Mouse (Mus musculus): ENCODE measurements around the gene Cd82. TPM values are rescaled to one million over a fixed set of nuclear protein-coding genes. Genes with fewer than 3 reads are reported as not detected.

Cd82 gene
- polyA plus RNA-seq, 1 experiment from 2014 or later, result 45.3 TPM

DNA sequence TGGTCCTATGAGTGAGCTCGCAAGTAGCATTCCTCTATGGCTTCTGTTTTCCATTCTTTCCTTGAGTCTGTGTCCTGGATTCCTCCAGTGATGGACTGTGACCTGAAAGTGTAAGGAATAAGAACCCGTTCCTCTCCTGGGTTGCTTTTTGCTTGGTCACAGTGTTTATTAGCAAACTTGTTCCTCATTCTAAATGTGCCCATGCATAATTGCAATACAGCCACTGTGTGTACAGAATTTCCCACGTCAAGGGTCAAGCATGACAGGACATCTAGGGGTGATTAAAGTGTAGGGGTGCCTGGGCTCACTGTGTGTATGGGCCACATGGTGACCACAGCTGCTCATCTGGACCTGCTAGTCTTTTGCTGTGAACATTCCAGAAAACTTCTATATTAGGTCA lies 28.0 kb downstream of the Cd82 start:
- H3K4me2 ChIP-seq (replicated peaks; ENCODE audit: low read depth, low read length), result no peak overlapping the region
- no peak overlapping the region for H3K4me3 ChIP-seq (ENCODE audit: low read depth, low read length)
- H3K36me3 ChIP-seq (ENCODE audit: control insufficient read depth, insufficient read depth, low read length), result no peaks in the 10 kb centered on the region; the same call in 1 of the 2 replicates
- ATAC-seq (ENCODE audit: insufficient number of reproducible peaks, insufficient read depth, low FRiP score, low read depth), result no peak
- 90% methylated on average over 3 of the region's 3 CpGs for WGBS
- H3K9ac ChIP-seq (replicated peaks; ENCODE audit: low read depth, low read length), result no peak overlapping the region
- H3K9me3 ChIP-seq (ENCODE audit: control insufficient read depth, low read depth, low read length), result no peaks in the 10 kb centered on the region
- H3K27ac ChIP-seq (ENCODE audit: low read length), result no peak overlapping the region
- H3K27me3 ChIP-seq (ENCODE audit: control insufficient read depth, insufficient read depth, low read length), result no peaks in the 10 kb centered on the region
- H3K4me1 ChIP-seq (ENCODE audit: control insufficient read depth, insufficient read depth, low read length), result peaks cover 36% of the 10 kb centered on the region

DNA sequence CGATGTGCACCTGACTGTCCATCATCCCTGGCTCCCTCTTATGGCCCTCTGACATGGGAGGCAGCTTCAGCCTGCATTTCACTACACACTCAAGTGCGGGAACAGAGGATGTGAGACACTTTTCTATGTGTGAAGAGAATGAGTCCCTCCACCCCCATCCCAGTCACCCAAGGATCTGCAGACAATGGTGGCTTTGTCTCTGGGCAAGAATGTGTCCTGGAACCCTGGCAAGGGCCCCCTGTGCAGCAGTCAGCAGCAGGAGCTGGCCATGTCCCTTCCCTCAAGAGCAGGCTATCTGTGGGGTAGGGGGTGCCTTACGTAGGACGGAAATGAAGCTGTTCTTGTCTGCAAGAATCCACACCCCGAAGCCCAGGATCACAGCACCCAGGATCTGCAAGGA lies 29.4 kb downstream of the Cd82 start:
- H3K27ac ChIP-seq (ENCODE audit: low read length), result no peak overlapping the region
- no peak overlapping the region for H3K4me2 ChIP-seq (replicated peaks; ENCODE audit: low read depth, low read length)
- H3K9me3 ChIP-seq (ENCODE audit: control insufficient read depth, low read depth, low read length), result no peaks in the 10 kb centered on the region
- no peak overlapping the region for H3K9ac ChIP-seq (replicated peaks; ENCODE audit: low read depth, low read length)
- ATAC-seq (ENCODE audit: insufficient number of reproducible peaks, insufficient read depth, low FRiP score, low read depth), result no peak
- 74% methylated on average over 5 of the region's 5 CpGs for WGBS
- H3K36me3 ChIP-seq (ENCODE audit: control insufficient read depth, insufficient read depth, low read length), result no peaks in the 10 kb centered on the region; the same call in 1 of the 2 replicates
- H3K27me3 ChIP-seq (ENCODE audit: control insufficient read depth, insufficient read depth, low read length), result no peaks in the 10 kb centered on the region
- H3K4me1 ChIP-seq (ENCODE audit: control insufficient read depth, insufficient read depth, low read length), result peaks cover 28% of the 10 kb centered on the region
- no peak overlapping the region for H3K4me3 ChIP-seq (ENCODE audit: low read depth, low read length)

- Histone ChIP-seq H3K27ac (ENCODE audit: low read length) (peak overlapping the region; percentile 39; the same call in 1 of the 2 replicates), H3K4me2 (replicated peaks; ENCODE audit: low read depth, low read length) (no peak overlapping the region), H3K4me1 (ENCODE audit: control insufficient read depth, insufficient read depth, low read length) (peaks cover 28% of the 10 kb centered on the region), H3K9ac (replicated peaks; ENCODE audit: low read depth, low read length) (no peak overlapping the region), H3K9me3 (ENCODE audit: control insufficient read depth, low read depth, low read length) (no peaks in the 10 kb centered on the region), H3K36me3 (ENCODE audit: control insufficient read depth, insufficient read depth, low read length) (no peaks in the 10 kb centered on the region; the same call in 1 of the 2 replicates), H3K4me3 (ENCODE audit: low read depth, low read length) (no peak overlapping the region), H3K27me3 (ENCODE audit: control insufficient read depth, insufficient read depth, low read length) (no peaks in the 10 kb centered on the region)
- WGBS, result 59% methylated on average over 6 of the region's 6 CpGs
- ATAC-seq (ENCODE audit: insufficient number of reproducible peaks, insufficient read depth, low FRiP score, low read depth), result peak; percentile 31; the same call in 1 of the 2 replicates
Observed at GRCm38 (mm10) chr2:93432600-93433389, 30.1 kb downstream of the Cd82 start.

DNA sequence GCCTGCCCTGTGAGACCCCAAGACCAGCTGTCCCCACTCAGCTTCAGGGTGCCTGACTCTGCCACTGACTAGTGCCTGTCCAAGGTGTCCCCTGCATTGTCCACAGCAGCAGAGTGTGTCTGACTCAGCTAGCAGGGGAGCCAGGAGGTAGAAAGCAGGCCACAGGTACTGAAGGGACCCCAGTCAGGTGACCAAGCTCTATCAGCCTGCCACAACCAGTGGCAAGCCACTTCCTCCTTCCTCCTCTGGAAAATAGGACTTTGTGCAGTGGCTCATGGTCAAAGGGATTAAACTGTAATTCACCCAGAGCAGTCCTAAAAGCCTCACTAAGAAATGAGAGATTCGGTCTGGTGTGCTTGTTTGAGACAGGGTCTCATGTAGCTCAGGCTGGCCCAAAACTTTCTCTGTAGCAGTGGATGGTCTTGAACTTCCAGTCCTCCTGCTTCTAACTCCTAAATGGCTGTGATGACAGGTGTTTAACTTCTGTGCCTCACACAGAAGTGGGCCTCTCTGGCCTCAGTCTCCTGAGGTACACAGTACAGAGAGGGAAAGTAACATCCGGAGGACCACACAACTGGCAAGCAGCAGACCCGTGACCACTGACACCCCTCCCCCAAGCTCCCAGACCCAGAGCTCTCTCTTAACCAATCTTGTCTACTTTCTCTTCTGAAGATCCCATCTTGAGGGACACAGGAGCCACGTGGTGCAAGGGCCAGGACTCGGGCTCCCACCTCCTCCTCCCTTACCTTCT lies 31.2 kb downstream of the Cd82 start:
- Histone ChIP-seq H3K4me2 (replicated peaks; ENCODE audit: low read depth, low read length) (no peak overlapping the region), H3K27ac (ENCODE audit: low read length) (peak overlapping the region; percentile 61; the same call in 1 of the 2 replicates), H3K9me3 (ENCODE audit: control insufficient read depth, low read depth, low read length) (no peaks in the 10 kb centered on the region), H3K9ac (replicated peaks; ENCODE audit: low read depth, low read length) (no peak overlapping the region), H3K36me3 (ENCODE audit: control insufficient read depth, insufficient read depth, low read length) (no peaks in the 10 kb centered on the region; the same call in 1 of the 2 replicates), H3K4me1 (ENCODE audit: control insufficient read depth, insufficient read depth, low read length) (peaks cover 24% of the 10 kb centered on the region), H3K4me3 (ENCODE audit: low read depth, low read length) (no peak overlapping the region), H3K27me3 (ENCODE audit: control insufficient read depth, insufficient read depth, low read length) (no peaks in the 10 kb centered on the region)
- no peak; the same call in 1 of the 2 replicates for ATAC-seq (ENCODE audit: insufficient number of reproducible peaks, insufficient read depth, low FRiP score, low read depth)
- WGBS, result 55% methylated on average over 5 of the region's 5 CpGs

DNA sequence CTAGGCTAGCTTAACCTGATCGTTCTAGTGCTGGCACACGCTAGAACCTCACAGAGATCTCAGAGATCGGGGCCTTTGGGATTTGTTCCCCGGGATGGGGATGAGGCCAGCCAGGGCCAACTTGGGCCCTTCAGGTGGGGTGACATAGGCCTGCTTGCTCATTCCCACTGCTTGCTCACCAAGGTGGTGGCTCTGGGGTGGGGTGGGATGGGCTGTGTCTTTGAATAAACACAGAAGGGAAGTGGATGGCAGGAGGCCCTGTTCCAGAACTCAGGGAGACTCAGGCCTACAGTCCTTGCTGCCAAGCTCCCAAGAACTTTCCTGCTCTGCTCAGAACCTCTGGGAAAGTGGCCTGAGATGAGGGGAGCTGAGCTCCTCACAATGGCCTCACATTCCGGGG lies 31.9 kb downstream of the Cd82 start:
- no peak overlapping the region for H3K4me3 ChIP-seq (ENCODE audit: low read depth, low read length)
- H3K4me1 ChIP-seq (ENCODE audit: control insufficient read depth, insufficient read depth, low read length), result peaks cover 24% of the 10 kb centered on the region
- WGBS, result 80% methylated on average over 5 of the region's 5 CpGs
- H3K27me3 ChIP-seq (ENCODE audit: control insufficient read depth, insufficient read depth, low read length), result no peaks in the 10 kb centered on the region
- no peak overlapping the region for H3K4me2 ChIP-seq (replicated peaks; ENCODE audit: low read depth, low read length)
- ATAC-seq (ENCODE audit: insufficient number of reproducible peaks, insufficient read depth, low FRiP score, low read depth), result no peak
- no peaks in the 10 kb centered on the region for H3K9me3 ChIP-seq (ENCODE audit: control insufficient read depth, low read depth, low read length)
- no peak overlapping the region for H3K9ac ChIP-seq (replicated peaks; ENCODE audit: low read depth, low read length)
- peak overlapping the region; percentile 61; the same call in 1 of the 2 replicates for H3K27ac ChIP-seq (ENCODE audit: low read length)
- no peaks in the 10 kb centered on the region; the same call in 1 of the 2 replicates for H3K36me3 ChIP-seq (ENCODE audit: control insufficient read depth, insufficient read depth, low read length)

GRCm38 (mm10) chr2:93428004-93428531 lies 34.9 kb downstream of the Cd82 start:
- ATAC-seq (ENCODE audit: insufficient number of reproducible peaks, insufficient read depth, low FRiP score, low read depth), result no peak
- Histone ChIP-seq H3K4me2 (replicated peaks; ENCODE audit: low read depth, low read length) (no peak overlapping the region), H3K9ac (replicated peaks; ENCODE audit: low read depth, low read length) (no peak overlapping the region), H3K4me3 (ENCODE audit: low read depth, low read length) (no peak overlapping the region), H3K27ac (ENCODE audit: low read length) (no peak overlapping the region), H3K27me3 (ENCODE audit: control insufficient read depth, insufficient read depth, low read length) (no peaks in the 10 kb centered on the region), H3K4me1 (ENCODE audit: control insufficient read depth, insufficient read depth, low read length) (peaks cover 21% of the 10 kb centered on the region), H3K36me3 (ENCODE audit: control insufficient read depth, insufficient read depth, low read length) (no peaks in the 10 kb centered on the region; the same call in 1 of the 2 replicates), H3K9me3 (ENCODE audit: control insufficient read depth, low read depth, low read length) (no peaks in the 10 kb centered on the region)
- WGBS, result 56% methylated on average over 11 of the region's 11 CpGs

DNA sequence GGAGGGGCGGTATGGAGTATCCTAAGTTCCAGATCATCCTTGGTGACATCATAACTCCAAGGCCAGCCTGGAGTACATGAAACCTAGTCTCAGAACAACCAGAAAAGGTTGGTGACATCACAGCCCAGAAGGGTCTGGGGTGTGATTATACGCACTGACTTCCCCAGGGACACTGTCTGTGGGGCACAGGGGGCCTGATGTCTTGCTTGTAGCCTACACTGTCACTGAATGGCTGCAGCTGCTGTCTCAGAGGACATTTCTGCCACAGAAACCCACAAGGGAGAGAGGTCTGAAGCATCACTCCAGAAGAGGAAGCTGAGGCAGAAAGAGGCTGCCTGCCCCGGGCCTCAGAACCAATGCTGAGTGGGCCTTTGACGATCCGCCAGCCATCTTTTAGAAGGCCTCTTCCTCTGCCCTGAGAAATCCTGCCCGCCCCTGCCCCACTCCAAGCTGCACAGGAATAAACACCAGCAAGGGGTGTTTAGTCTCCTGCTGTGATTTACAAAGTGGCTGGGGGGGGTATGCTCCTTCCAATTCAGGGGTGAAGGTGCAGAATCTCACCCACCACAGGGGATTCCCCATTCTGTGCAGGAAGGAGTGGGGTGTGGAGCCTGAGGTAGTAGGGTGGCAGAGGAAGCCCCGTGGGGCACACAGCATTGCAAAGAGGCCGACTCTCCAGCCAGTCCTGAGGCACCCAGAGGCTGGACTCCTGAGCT lies 35.8 kb downstream of the Cd82 start:
- Histone ChIP-seq H3K4me2 (replicated peaks; ENCODE audit: low read depth, low read length) (no peak overlapping the region), H3K4me3 (ENCODE audit: low read depth, low read length) (no peak overlapping the region), H3K4me1 (ENCODE audit: control insufficient read depth, insufficient read depth, low read length) (peaks cover 14% of the 10 kb centered on the region; the same call in 1 of the 2 replicates), H3K9ac (replicated peaks; ENCODE audit: low read depth, low read length) (no peak overlapping the region), H3K27ac (ENCODE audit: low read length) (no peak overlapping the region), H3K9me3 (ENCODE audit: control insufficient read depth, low read depth, low read length) (no peaks in the 10 kb centered on the region), H3K36me3 (ENCODE audit: control insufficient read depth, insufficient read depth, low read length) (no peaks in the 10 kb centered on the region; the same call in 1 of the 2 replicates), H3K27me3 (ENCODE audit: control insufficient read depth, insufficient read depth, low read length) (no peaks in the 10 kb centered on the region)
- WGBS, result 60% methylated on average over 8 of the region's 8 CpGs
- no peak for ATAC-seq (ENCODE audit: insufficient number of reproducible peaks, insufficient read depth, low FRiP score, low read depth)

- Histone ChIP-seq H3K9ac (replicated peaks; ENCODE audit: low read depth, low read length) (no peak overlapping the region), H3K36me3 (ENCODE audit: control insufficient read depth, insufficient read depth, low read length) (no peaks in the 10 kb centered on the region), H3K27ac (ENCODE audit: low read length) (no peak overlapping the region), H3K4me2 (replicated peaks; ENCODE audit: low read depth, low read length) (no peak overlapping the region), H3K4me3 (ENCODE audit: low read depth, low read length) (no peak overlapping the region), H3K4me1 (ENCODE audit: control insufficient read depth, insufficient read depth, low read length) (0 out of 2 replicates have a peak, but pooled peaks cover 5% of the 10 kb centered on the region), H3K27me3 (ENCODE audit: control insufficient read depth, insufficient read depth, low read length) (no peaks in the 10 kb centered on the region), H3K9me3 (ENCODE audit: control insufficient read depth, low read depth, low read length) (no peaks in the 10 kb centered on the region)
- WGBS, result 52% methylated on average over 4 of the region's 4 CpGs
- no peak for ATAC-seq (ENCODE audit: insufficient number of reproducible peaks, insufficient read depth, low FRiP score, low read depth)
Observed at GRCm38 (mm10) chr2:93425810-93426209, 37.1 kb downstream of the Cd82 start.
